Mouse (Mus musculus): ENCODE measurements around the gene Tldc1.

GRCm38 (mm10) chr8:119738129-119738907 is 39.9 kb downstream of the Tldc1 start:
- TF ChIP-seq CTCF (IDR thresholded peaks at IDR 0.05; ENCODE audit: extremely low read depth, insufficient read length, insufficient replicate concordance, low read depth, low read length), result no peak
- no peak for TF ChIP-seq POLR2A (IDR thresholded peaks at IDR 0.05; ENCODE audit: low read depth, low read length)
